Mouse (Mus musculus) olfactory bulb, adult 2 months (tissue): ENCODE data around the gene Ifit2. TPM values are rescaled to one million over a fixed set of nuclear protein-coding genes. Genes with fewer than 3 reads are reported as not detected.
"Not testable (repeated sequence)": the region's sequence is repeated elsewhere in the genome, so short reads cannot be mapped to it uniquely, and the experiment has no call there.

ENCODE experiments used
- H3K27ac ChIP-seq: fragments of 200-500 bp; 2 replicates; pipeline ENCODE4 v1.5.1; 2012; ENCODE audit warnings: low read depth, low read length; ENCODE audit not compliant: insufficient read depth
- H3K4me1 ChIP-seq: fragments of 200-500 bp; 2 replicates; pipeline ENCODE4 v1.6.1; 2012; ENCODE audit warnings: low read length; ENCODE audit not compliant: control insufficient read depth, insufficient read depth
- H3K4me3 ChIP-seq: fragments of 200-500 bp; 2 replicates; pipeline ENCODE4 v1.5.1; 2012; ENCODE audit warnings: mild to moderate bottlenecking, low read depth, low read length, moderate library complexity; ENCODE audit not compliant: insufficient read depth
- CTCF ChIP-seq: fragments of 200-500 bp; IDR thresholded peaks from 2 replicates; pipeline ENCODE4 v1.5.1; 2012; ENCODE audit warnings: low read depth, mild to moderate bottlenecking, low read length, moderate library complexity; ENCODE audit not compliant: insufficient read depth
- POLR2A ChIP-seq: fragments of 200-500 bp; IDR thresholded peaks from 2 replicates; pipeline ENCODE4 v1.6.1; 2012; ENCODE audit warnings: mild to moderate bottlenecking, low read depth, low read length, moderate library complexity; ENCODE audit not compliant: insufficient read depth
- WGBS: fragments of 180-500 bp; shearing (Covaris S2); methylation state at CpG from one replicate; pipeline ENCODE4 v1.1.7; 2018; 5-methylcytosine and 5-hydroxymethylcytosine counted together
- polyA plus RNA-seq: library from polyadenylated mRNA; stranded (reverse); fragments of >200 nt; gene quantifications from 2 replicates; pipeline ENCODE4 v1.2.4, GENCODE M21; 2012; ENCODE audit warnings: low replicate concordance; ENCODE audit not compliant: missing spikeins, insufficient read depth, insufficient read length

Gene Ifit2
- polyA plus RNA-seq, 1 experiment: not detected

GRCm38 (mm10) chr19:34562556-34562955, 12.1 kb downstream of the Ifit2 start:
- no peak overlapping the region for H3K27ac ChIP-seq
- H3K4me3 ChIP-seq: no peak overlapping the region
- TF ChIP-seq POLR2A (no peak), CTCF (no peak)

GRCm38 (mm10) chr19:34566178-34566784, 15.8 kb downstream of the Ifit2 start:
- Histone ChIP-seq H3K4me3 (no peak overlapping the region), H3K27ac (no peak overlapping the region), H3K4me1 (no peaks in the 10 kb centered on the region)
- WGBS: 90% methylated on average over 1 of the region's 1 CpGs
- TF ChIP-seq POLR2A (no peak), CTCF (no peak)

More at GRCm38 (mm10) chr19:34562556-34562955, 12.1 kb downstream of the Ifit2 start:
- no peaks in the 10 kb centered on the region for H3K4me1 ChIP-seq

- Histone ChIP-seq H3K4me3 (no peak overlapping the region), H3K4me1 (no peaks in the 10 kb centered on the region), H3K27ac (no peak overlapping the region)
- TF ChIP-seq POLR2A: no peak
- TF ChIP-seq CTCF: no peak
- 84% methylated on average over 7 of the region's 7 CpGs for WGBS
Measured at GRCm38 (mm10) chr19:34568988-34569895, 18.7 kb downstream of the Ifit2 start.

- Histone ChIP-seq H3K4me3 (no peak overlapping the region), H3K27ac (no peak overlapping the region), H3K4me1 (no peaks in the 10 kb centered on the region)
- 75% methylated on average over 4 of the region's 4 CpGs for WGBS
- TF ChIP-seq POLR2A: no peak
- no peak for TF ChIP-seq CTCF
Measured at GRCm38 (mm10) chr19:34569896-34570476, 19.5 kb downstream of the Ifit2 start.

- TF ChIP-seq POLR2A (no peak), CTCF (no peak)
- 97% methylated on average over 1 of the region's 1 CpGs for WGBS
- Histone ChIP-seq H3K27ac (no peak overlapping the region), H3K4me1 (no peaks in the 10 kb centered on the region), H3K4me3 (no peak overlapping the region)
Measured at GRCm38 (mm10) chr19:34571080-34571479, 20.6 kb downstream of the Ifit2 start.

GRCm38 (mm10) chr19:34573650-34574049, 23.2 kb downstream of the Ifit2 start:
- 94% methylated on average over 5 of the region's 5 CpGs for WGBS
- no peak overlapping the region for H3K4me3 ChIP-seq
- TF ChIP-seq POLR2A (no peak), CTCF (no peak)
- no peaks in the 10 kb centered on the region for H3K4me1 ChIP-seq
- H3K27ac ChIP-seq: no peak overlapping the region

- no peak overlapping the region for H3K27ac ChIP-seq
- 43% methylated on average over 1 of the region's 1 CpGs for WGBS
- no peak for TF ChIP-seq POLR2A
- no peak for TF ChIP-seq CTCF
- no peaks in the 10 kb centered on the region for H3K4me1 ChIP-seq
- H3K4me3 ChIP-seq: no peak overlapping the region
Measured at GRCm38 (mm10) chr19:34577121-34577520, 26.6 kb downstream of the Ifit2 start.

- 62% methylated on average over 2 of the region's 2 CpGs for WGBS
- not testable (repeated sequence) for H3K27ac ChIP-seq, H3K4me1 ChIP-seq, H3K4me3 ChIP-seq
Measured at GRCm38 (mm10) chr19:34582696-34583095, 32.2 kb downstream of the Ifit2 start.

- 52% methylated on average over 2 of the region's 2 CpGs for WGBS
- H3K4me3 ChIP-seq, H3K27ac ChIP-seq, H3K4me1 ChIP-seq: not testable (repeated sequence)
Measured at GRCm38 (mm10) chr19:34583126-34583766, 32.8 kb downstream of the Ifit2 start, which contains the start of gene Ifit3. TSS of gene Ifit3 (plus strand) at chr19:34583531.

GRCm38 (mm10) chr19:34585740-34586458, 35.4 kb downstream of the Ifit2 start:
- not testable (repeated sequence) for H3K27ac ChIP-seq, H3K4me1 ChIP-seq, H3K4me3 ChIP-seq
- WGBS: 69% methylated on average over 5 of the region's 5 CpGs

GRCm38 (mm10) chr19:34587898-34588692, 37.6 kb downstream of the Ifit2 start:
- 77% methylated on average over 7 of the region's 12 CpGs for WGBS
- H3K4me3 ChIP-seq, H3K27ac ChIP-seq, H3K4me1 ChIP-seq: not testable (repeated sequence)
